Mouse (Mus musculus): ENCODE results near the gene Sycp3. TPM values are rescaled to one million over a fixed set of nuclear protein-coding genes. Genes with fewer than 3 reads are reported as not detected.
"Not testable (repeated sequence)": the region's sequence is repeated elsewhere in the genome, so short reads cannot be mapped to it uniquely, and the experiment has no call there.

Sycp3 gene
- polyA plus RNA-seq, 1 experiment from 2014 or later, result 50.4 TPM

- Histone ChIP-seq H3K27me3 (replicated peaks; ENCODE audit: control insufficient read depth, insufficient read depth, low read length) (no peaks in the 10 kb centered on the region), H3K27ac (ENCODE audit: low read depth, low read length) (peak overlapping the region; percentile 28; the same call in 1 of the 2 replicates), H3K4me1 (replicated peaks; ENCODE audit: control insufficient read depth, insufficient read depth, low read length) (peaks cover 10% of the 10 kb centered on the region; the same call in 1 of the 2 replicates), H3K4me2 (replicated peaks; ENCODE audit: low read depth) (no peak overlapping the region), H3K9ac (ENCODE audit: low read depth, low read length) (no peak overlapping the region), H3K4me3 (ENCODE audit: low read depth, low read length) (no peak overlapping the region), H3K9me3 (ENCODE audit: control insufficient read depth) (no peaks in the 10 kb centered on the region), H3K36me3 (ENCODE audit: control insufficient read depth, insufficient read depth) (no peaks in the 10 kb centered on the region)
- TF ChIP-seq CTCF (IDR thresholded peaks at IDR 0.05; ENCODE audit: low read depth), result peak; percentile 10; the same call in 1 of the 2 replicates
- ATAC-seq, result no peak
- 76% methylated on average over 8 of the region's 8 CpGs for WGBS
These were observed 54.3 kb downstream of the Sycp3 start for GRCm38 (mm10) chr10:88513574-88514135.

- H3K9ac ChIP-seq (ENCODE audit: low read depth, low read length), result no peak overlapping the region
- ATAC-seq, result peak; percentile 79
- no peaks in the 10 kb centered on the region for H3K9me3 ChIP-seq (ENCODE audit: control insufficient read depth)
- 0 out of 2 replicates have a peak overlapping the region, but pooled peaks have one; percentile 28 for H3K27ac ChIP-seq (ENCODE audit: low read depth, low read length)
- WGBS, result 40% methylated on average over 2 of the region's 2 CpGs
- H3K4me3 ChIP-seq (ENCODE audit: low read depth, low read length), result no peak overlapping the region
- TF ChIP-seq CTCF (IDR thresholded peaks at IDR 0.05; ENCODE audit: low read depth), result peak; percentile 74
- peaks cover 10% of the 10 kb centered on the region; the same call in 1 of the 2 replicates for H3K4me1 ChIP-seq (replicated peaks; ENCODE audit: control insufficient read depth, insufficient read depth, low read length)
- H3K4me2 ChIP-seq (replicated peaks; ENCODE audit: low read depth), result no peak overlapping the region
- H3K27me3 ChIP-seq (replicated peaks; ENCODE audit: control insufficient read depth, insufficient read depth, low read length), result no peaks in the 10 kb centered on the region
- H3K36me3 ChIP-seq (ENCODE audit: control insufficient read depth, insufficient read depth), result no peaks in the 10 kb centered on the region
These were observed 55.1 kb downstream of the Sycp3 start for GRCm38 (mm10) chr10:88514495-88514894.

GRCm38 (mm10) chr10:88515049-88515448 lies 55.7 kb downstream of the Sycp3 start:
- H3K4me2 ChIP-seq (replicated peaks; ENCODE audit: low read depth); H3K36me3 ChIP-seq (ENCODE audit: control insufficient read depth, insufficient read depth); H3K9ac ChIP-seq (ENCODE audit: low read depth, low read length); H3K4me3 ChIP-seq (ENCODE audit: low read depth, low read length); H3K9me3 ChIP-seq (ENCODE audit: control insufficient read depth); H3K27me3 ChIP-seq (replicated peaks; ENCODE audit: control insufficient read depth, insufficient read depth, low read length); H3K27ac ChIP-seq (ENCODE audit: low read depth, low read length); ATAC-seq: not testable (repeated sequence)
- peaks cover 10% of the 10 kb centered on the region; the same call in 1 of the 2 replicates for H3K4me1 ChIP-seq (replicated peaks; ENCODE audit: control insufficient read depth, insufficient read depth, low read length)
- WGBS, result 78% methylated on average over 7 of the region's 7 CpGs

- H3K9me3 ChIP-seq (ENCODE audit: control insufficient read depth), result no peaks in the 10 kb centered on the region
- H3K4me3 ChIP-seq (ENCODE audit: low read depth, low read length), result no peak overlapping the region
- 51% methylated on average over 8 of the region's 8 CpGs for whole genome bisulfite sequencing
- H3K9ac ChIP-seq (ENCODE audit: low read depth, low read length), result no peak overlapping the region
- H3K27ac ChIP-seq (ENCODE audit: low read depth, low read length), result peak overlapping the region; percentile 58
- peak; percentile 95 for ATAC-seq
- no peaks in the 10 kb centered on the region for H3K36me3 ChIP-seq (ENCODE audit: control insufficient read depth, insufficient read depth)
- H3K4me1 ChIP-seq (replicated peaks; ENCODE audit: control insufficient read depth, insufficient read depth, low read length), result no peaks in the 10 kb centered on the region
- H3K4me2 ChIP-seq (replicated peaks; ENCODE audit: low read depth), result no peak overlapping the region
- no peaks in the 10 kb centered on the region for H3K27me3 ChIP-seq (replicated peaks; ENCODE audit: control insufficient read depth, insufficient read depth, low read length)
- TF ChIP-seq CTCF (IDR thresholded peaks at IDR 0.05; ENCODE audit: low read depth), result no peak
These were observed 63.4 kb downstream of the Sycp3 start for GRCm38 (mm10) chr10:88522795-88523194.

Other genes starting within 250 kb of the Sycp3 start
- 2.0 and 2.1 TPM in 2 replicates for gene Dram1, start 80.5 kb upstream of the Sycp3 start, polyA plus RNA-seq (2015; fragmentation: Nextera tagmentation; extraction: Ambion mirVana)
- gene Gnptab, start 80.4 kb upstream of the Sycp3 start, polyA plus RNA-seq (2015; fragmentation: Nextera tagmentation; extraction: Ambion mirVana), result 6.2 and 6.7 TPM in 2 replicates
- gene Chpt1, start 44.5 kb downstream of the Sycp3 start, polyA plus RNA-seq (2015; fragmentation: Nextera tagmentation; extraction: Ambion mirVana), result 631 and 770 TPM in 2 replicates
- 2.2 and 3.5 TPM in 2 replicates for gene Mybpc1, start 145.6 kb downstream of the Sycp3 start, polyA plus RNA-seq (2015; fragmentation: Nextera tagmentation; extraction: Ambion mirVana)
- 0.20 and 0.59 TPM in 2 replicates for gene Spic, start 225.4 kb downstream of the Sycp3 start, polyA plus RNA-seq (2015; fragmentation: Nextera tagmentation; extraction: Ambion mirVana)

All from intestine, postnatal 0 days (tissue).